28 mouse cellular contexts compared by ENCODE assay signal in the genomic region with DNA sequence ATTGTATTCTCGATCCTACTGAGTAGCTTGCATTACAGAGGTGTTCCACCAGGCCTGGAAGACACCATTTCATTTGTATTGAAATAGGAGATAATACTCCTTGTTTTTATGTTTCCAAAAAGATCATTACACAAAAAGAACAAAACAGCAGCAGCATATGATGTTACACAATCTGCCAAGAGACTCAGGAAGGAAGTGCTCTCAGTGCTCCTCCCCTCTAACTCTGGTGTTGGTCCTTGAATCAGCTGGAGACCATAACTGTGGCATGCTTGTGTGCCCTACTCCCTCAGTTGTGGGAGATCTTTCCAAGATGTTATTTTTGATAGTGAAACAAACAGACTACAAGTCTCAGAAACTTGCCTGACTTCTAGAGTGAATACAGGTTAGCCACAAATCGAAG.
"Had no signal": no experiment of that assay in that cellular context is flagged by ENCODE, and none has a peak within 500 bp of the region (broad histone marks: within the 10 kb centered on the region; RNA-seq: fewer than 3 reads in every experiment).

No protein-coding gene starts in this region.

- H3K9ac ChIP-seq: embryonic facial prominence, embryonic 12.5 days; embryonic facial prominence, embryonic 13.5 days; embryonic facial prominence, embryonic 15.5 days; forebrain, embryonic 12.5 days; forebrain, embryonic 13.5 days; forebrain, embryonic 15.5 days; forebrain, postnatal 0 days had no signal

- ATAC-seq: forebrain, embryonic 13.5 days; forebrain, embryonic 14.5 days; forebrain, embryonic 15.5 days; forebrain, embryonic 16.5 days; forebrain, postnatal 0 days had no signal

- H3K36me3 ChIP-seq: embryonic facial prominence, embryonic 10.5 days; embryonic facial prominence, embryonic 12.5 days; embryonic facial prominence, embryonic 13.5 days; embryonic facial prominence, embryonic 15.5 days; forebrain, embryonic 12.5 days; forebrain, embryonic 15.5 days had no signal

- DNase-seq: cerebellum, adult 2 months; cerebellum, adult 8-10 months; cerebellum, adult 9-10 months; cerebellum, adult 9-11 months; cerebellum, postnatal 10 days; cerebellum, postnatal 14 days; cerebellum, postnatal 25 days; cerebellum, postnatal 36 days; embryo, embryonic 11 days; forebrain, postnatal 0 days; gastrocnemius, adult 2 months; gastrocnemius, postnatal 10 days; gastrocnemius, postnatal 14 days; gastrocnemius, postnatal 25 days; gastrocnemius, postnatal 36 days; heart, adult 11 months; heart, adult 18-20 months; heart, adult 2 months had no signal

- H3K4me3 ChIP-seq: embryonic facial prominence, embryonic 10.5 days; embryonic facial prominence, embryonic 12.5 days; embryonic facial prominence, embryonic 13.5 days; embryonic facial prominence, embryonic 15.5 days; erythroblast, embryonic 14.5 days; forebrain, embryonic 12.5 days; forebrain, embryonic 13.5 days; forebrain, embryonic 15.5 days; gastrocnemius, adult 2 months; heart, adult 2 months had no signal

- H3K27ac ChIP-seq: embryonic facial prominence, embryonic 10.5 days; embryonic facial prominence, embryonic 12.5 days; embryonic facial prominence, embryonic 13.5 days; embryonic facial prominence, embryonic 15.5 days; forebrain, embryonic 12.5 days; forebrain, embryonic 13.5 days; forebrain, embryonic 15.5 days; gastrocnemius, adult 2 months; heart, adult 2 months had no signal

- H3K27me3 ChIP-seq: embryonic facial prominence, embryonic 12.5 days; embryonic facial prominence, embryonic 13.5 days; embryonic facial prominence, embryonic 15.5 days; forebrain, embryonic 12.5 days; forebrain, embryonic 13.5 days; forebrain, embryonic 15.5 days had no signal

- H3K4me1 ChIP-seq: embryonic facial prominence, embryonic 10.5 days; embryonic facial prominence, embryonic 12.5 days; embryonic facial prominence, embryonic 13.5 days; embryonic facial prominence, embryonic 15.5 days; forebrain, embryonic 12.5 days; forebrain, embryonic 13.5 days; forebrain, embryonic 15.5 days had no signal

- H3K4me2 ChIP-seq: embryonic facial prominence, embryonic 12.5 days; embryonic facial prominence, embryonic 13.5 days; embryonic facial prominence, embryonic 15.5 days; forebrain, embryonic 12.5 days; forebrain, embryonic 13.5 days; forebrain, embryonic 15.5 days had no signal

- H3K9me3 ChIP-seq: embryonic facial prominence, embryonic 10.5 days; embryonic facial prominence, embryonic 12.5 days; embryonic facial prominence, embryonic 13.5 days; embryonic facial prominence, embryonic 15.5 days; forebrain, embryonic 12.5 days; forebrain, embryonic 13.5 days had no signal
